Mouse (Mus musculus): ENCODE measurements around the gene Rnf10. TPM values are rescaled to one million over a fixed set of nuclear protein-coding genes. Genes with fewer than 3 reads are reported as not detected.

The Rnf10 gene
- polyA plus RNA-seq, 1 experiment: 240 TPM

GRCm38 (mm10) chr5:115240191-115240590, 32.5 kb downstream of the Rnf10 start:
- Histone ChIP-seq H3K27ac (ENCODE audit: control insufficient read depth, insufficient read depth, low read depth, low read length) (no peak overlapping the region), H3K36me3 (ENCODE audit: control insufficient read depth, insufficient read depth, low read length) (peaks cover 2% of the 10 kb centered on the region), H3K4me1 (ENCODE audit: control insufficient read depth, insufficient read depth, low read length) (peaks cover 8% of the 10 kb centered on the region), H3K4me3 (ENCODE audit: control insufficient read depth, low read depth, low read length) (no peak overlapping the region), H3K27me3 (ENCODE audit: control insufficient read depth, insufficient read depth, low read length) (no peaks in the 10 kb centered on the region)
- no peak for TF ChIP-seq POLR2A (IDR thresholded peaks at IDR 0.05; ENCODE audit: control insufficient read depth, low read depth, low read length)
- TF ChIP-seq CTCF (IDR thresholded peaks at IDR 0.05; ENCODE audit: control insufficient read depth, insufficient read depth, insufficient replicate concordance, low read depth, low read length): no peak

GRCm38 (mm10) chr5:115238729-115239195, 33.9 kb downstream of the Rnf10 start:
- H3K4me1 ChIP-seq (ENCODE audit: control insufficient read depth, insufficient read depth, low read length): peaks cover 10% of the 10 kb centered on the region
- H3K36me3 ChIP-seq (ENCODE audit: control insufficient read depth, insufficient read depth, low read length): peaks cover under 1% of the 10 kb centered on the region
- TF ChIP-seq POLR2A (IDR thresholded peaks at IDR 0.05; ENCODE audit: control insufficient read depth, low read depth, low read length): no peak
- no peak for TF ChIP-seq CTCF (IDR thresholded peaks at IDR 0.05; ENCODE audit: control insufficient read depth, insufficient read depth, insufficient replicate concordance, low read depth, low read length)
- H3K4me3 ChIP-seq (ENCODE audit: control insufficient read depth, low read depth, low read length): no peak overlapping the region; the same call in 1 of the 2 replicates
- H3K27ac ChIP-seq (ENCODE audit: control insufficient read depth, insufficient read depth, low read depth, low read length): no peak overlapping the region
- no peaks in the 10 kb centered on the region for H3K27me3 ChIP-seq (ENCODE audit: control insufficient read depth, insufficient read depth, low read length)

GRCm38 (mm10) chr5:115237803-115238728, 34.6 kb downstream of the Rnf10 start:
- H3K4me3 ChIP-seq (ENCODE audit: control insufficient read depth, low read depth, low read length): peak overlapping the region; percentile 93
- H3K36me3 ChIP-seq (ENCODE audit: control insufficient read depth, insufficient read depth, low read length): no peaks in the 10 kb centered on the region; the same call in 1 of the 2 replicates
- TF ChIP-seq POLR2A (IDR thresholded peaks at IDR 0.05; ENCODE audit: control insufficient read depth, low read depth, low read length) (peak; percentile 89), CTCF (IDR thresholded peaks at IDR 0.05; ENCODE audit: control insufficient read depth, insufficient read depth, insufficient replicate concordance, low read depth, low read length) (no peak)
- peak overlapping the region; percentile 88 for H3K27ac ChIP-seq (ENCODE audit: control insufficient read depth, insufficient read depth, low read depth, low read length)
- H3K27me3 ChIP-seq (ENCODE audit: control insufficient read depth, insufficient read depth, low read length): no peaks in the 10 kb centered on the region
- peaks cover 10% of the 10 kb centered on the region for H3K4me1 ChIP-seq (ENCODE audit: control insufficient read depth, insufficient read depth, low read length)

- Histone ChIP-seq H3K27ac (ENCODE audit: control insufficient read depth, insufficient read depth, low read depth, low read length) (no peak within 1 kb of the TSS), H3K4me3 (ENCODE audit: control insufficient read depth, low read depth, low read length) (peak within 1 kb of the TSS; percentile 51), H3K4me1 (ENCODE audit: control insufficient read depth, insufficient read depth, low read length) (peaks cover 15% of the 10 kb centered on the region), H3K36me3 (ENCODE audit: control insufficient read depth, insufficient read depth, low read length) (no peaks in the 10 kb centered on the region), H3K27me3 (ENCODE audit: control insufficient read depth, insufficient read depth, low read length) (no peaks in the 10 kb centered on the region)
- TF ChIP-seq CTCF (IDR thresholded peaks at IDR 0.05; ENCODE audit: control insufficient read depth, insufficient read depth, insufficient replicate concordance, low read depth, low read length) (peak; percentile 82; the same call in 1 of the 2 replicates), POLR2A (IDR thresholded peaks at IDR 0.05; ENCODE audit: control insufficient read depth, low read depth, low read length) (no peak)
Measured at GRCm38 (mm10) chr5:115235786-115236263, 36.9 kb downstream of the Rnf10 start, which contains the start of gene Pop5. TSS of gene Pop5 (plus strand) at chr5:115235836.

GRCm38 (mm10) chr5:115235323-115235771, 37.4 kb downstream of the Rnf10 start:
- Histone ChIP-seq H3K27ac (ENCODE audit: control insufficient read depth, insufficient read depth, low read depth, low read length) (no peak overlapping the region), H3K4me3 (ENCODE audit: control insufficient read depth, low read depth, low read length) (peak overlapping the region; percentile 51), H3K27me3 (ENCODE audit: control insufficient read depth, insufficient read depth, low read length) (no peaks in the 10 kb centered on the region), H3K4me1 (ENCODE audit: control insufficient read depth, insufficient read depth, low read length) (peaks cover 15% of the 10 kb centered on the region), H3K36me3 (ENCODE audit: control insufficient read depth, insufficient read depth, low read length) (no peaks in the 10 kb centered on the region)
- TF ChIP-seq POLR2A (IDR thresholded peaks at IDR 0.05; ENCODE audit: control insufficient read depth, low read depth, low read length): no peak
- no peak for TF ChIP-seq CTCF (IDR thresholded peaks at IDR 0.05; ENCODE audit: control insufficient read depth, insufficient read depth, insufficient replicate concordance, low read depth, low read length)

- Histone ChIP-seq H3K27me3 (ENCODE audit: control insufficient read depth, insufficient read depth, low read length) (no peaks in the 10 kb centered on the region), H3K4me3 (ENCODE audit: control insufficient read depth, low read depth, low read length) (no peak overlapping the region), H3K27ac (ENCODE audit: control insufficient read depth, insufficient read depth, low read depth, low read length) (no peak overlapping the region)
Measured at GRCm38 (mm10) chr5:115234519-115234918, 38.2 kb downstream of the Rnf10 start.

More at GRCm38 (mm10) chr5:115234519-115234918, 38.2 kb downstream of the Rnf10 start:
- Histone ChIP-seq H3K4me1 (ENCODE audit: control insufficient read depth, insufficient read depth, low read length) (peaks cover 15% of the 10 kb centered on the region), H3K36me3 (ENCODE audit: control insufficient read depth, insufficient read depth, low read length) (no peaks in the 10 kb centered on the region)
- TF ChIP-seq POLR2A (IDR thresholded peaks at IDR 0.05; ENCODE audit: control insufficient read depth, low read depth, low read length) (no peak), CTCF (IDR thresholded peaks at IDR 0.05; ENCODE audit: control insufficient read depth, insufficient read depth, insufficient replicate concordance, low read depth, low read length) (no peak)
